Mouse (Mus musculus) intestine, embryonic 14.5 days (tissue): Measurements from ENCODE around the gene Ash1l. TPM values are rescaled to one million over a fixed set of nuclear protein-coding genes. Genes with fewer than 3 reads are reported as not detected.
A peak's percentile ranks its signal among the peaks of the same experiment; 100 is the strongest.
"Not testable (repeated sequence)": the region's sequence is repeated elsewhere in the genome, so short reads cannot be mapped to it uniquely, and the experiment has no call there.

Source experiments
- ATAC-seq: fragments of 200-750 bp; cut with Nextera tagmentation; replicated peaks from 2 replicates; pipeline ENCODE4 v1.8.0; 2017; ENCODE audit warnings: low read depth, moderate number of reproducible peaks, moderate TSS enrichment, moderate library complexity; ENCODE audit not compliant: low FRiP score, low TSS enrichment
- DNase-seq: peaks from one replicate; pipeline ENCODE4 v3.0.0-alpha.2; 2018; ENCODE audit warnings: low spot score
- H3K27ac ChIP-seq: fragments of 300-500 bp; sonication (generic); 2 replicates; pipeline ENCODE4 v1.5.1; 2014; ENCODE audit warnings: low read depth, mild to moderate bottlenecking, control low read depth
- H3K27me3 ChIP-seq: fragments of 300-500 bp; sonication (generic); replicated peaks from 2 replicates; pipeline ENCODE4 v1.6.1; 2014; ENCODE audit warnings: low read length, control low read depth; ENCODE audit not compliant: control insufficient read depth, insufficient read depth
- H3K36me3 ChIP-seq: fragments of 300-500 bp; sonication (generic); 2 replicates; pipeline ENCODE4 v1.6.1; 2014; ENCODE audit warnings: low read length, control low read depth; ENCODE audit not compliant: control insufficient read depth, insufficient read depth
- H3K4me1 ChIP-seq: fragments of 300-500 bp; sonication (generic); replicated peaks from 2 replicates; pipeline ENCODE4 v1.6.1; 2014; ENCODE audit warnings: low read length, control low read depth, mixed read lengths; ENCODE audit not compliant: control insufficient read depth, insufficient read depth
- H3K4me2 ChIP-seq: fragments of 300-500 bp; sonication (generic); 2 replicates; pipeline ENCODE4 v1.6.1; 2014; ENCODE audit warnings: low read length
- H3K4me3 ChIP-seq: fragments of 300-500 bp; sonication (generic); 2 replicates; pipeline ENCODE4 v1.5.1; 2014; ENCODE audit warnings: low read depth, low read length, control low read depth, mixed read lengths
- H3K9ac ChIP-seq: fragments of 300-500 bp; sonication (generic); 2 replicates; pipeline ENCODE4 v1.6.1; 2014; ENCODE audit warnings: mild to moderate bottlenecking, low read length
- H3K9me3 ChIP-seq: fragments of 300-500 bp; sonication (generic); 2 replicates; pipeline ENCODE4 v1.6.1; 2016; ENCODE audit warnings: low read length, control low read depth; ENCODE audit not compliant: control insufficient read depth
- WGBS: fragments of 180-500 bp; shearing (Covaris S2); extraction: QIAGEN DNeasy Blood & Tissue Kit; methylation state at CpG from one replicate; pipeline ENCODE4 v1.1.7; 2014; 5-methylcytosine and 5-hydroxymethylcytosine counted together
- polyA plus RNA-seq: library from polyadenylated mRNA; unstranded; fragments of >200 nt; fragmentation: Nextera tagmentation; extraction: Ambion mirVana; gene quantifications from 2 replicates; pipeline ENCODE4 v1.2.1, GENCODE M21; 2014

Gene Ash1l
- polyA plus RNA-seq, 1 experiment from 2014 or later = 21.5 TPM

- not testable (repeated sequence) for H3K4me2 ChIP-seq, H3K4me3 ChIP-seq, H3K27ac ChIP-seq, H3K9ac ChIP-seq, H3K27me3 ChIP-seq, H3K4me1 ChIP-seq, DNase-seq, H3K9me3 ChIP-seq, ATAC-seq
- peaks cover 47% of the 10 kb centered on the region for H3K36me3 ChIP-seq
These were observed 131.9 kb downstream of the Ash1l start for GRCm38 (mm10) chr3:89082287-89082686.

GRCm38 (mm10) chr3:89084133-89084532 is 133.7 kb downstream of the Ash1l start:
- H3K27ac ChIP-seq = no peak overlapping the region
- no peak overlapping the region for H3K4me2 ChIP-seq
- H3K36me3 ChIP-seq = peaks cover 30% of the 10 kb centered on the region
- WGBS = 77% methylated on average over 2 of the region's 2 CpGs
- ATAC-seq (no peak), DNase-seq (no peak)
- H3K4me3 ChIP-seq = no peak overlapping the region
- no peak overlapping the region for H3K9ac ChIP-seq
- no peaks in the 10 kb centered on the region for H3K9me3 ChIP-seq
- peaks cover 6% of the 10 kb centered on the region; the same call in 1 of the 2 replicates for H3K4me1 ChIP-seq
- 0 out of 2 replicates have a peak, but pooled peaks cover 6% of the 10 kb centered on the region for H3K27me3 ChIP-seq

- Histone ChIP-seq H3K4me3 (no peak overlapping the region), H3K27ac (no peak overlapping the region), H3K36me3 (peaks cover 24% of the 10 kb centered on the region), H3K9ac (no peak overlapping the region), H3K9me3 (no peaks in the 10 kb centered on the region), H3K27me3 (0 out of 2 replicates have a peak, but pooled peaks cover 6% of the 10 kb centered on the region), H3K4me2 (no peak overlapping the region), H3K4me1 (peaks cover 10% of the 10 kb centered on the region; the same call in 1 of the 2 replicates)
- ATAC-seq = no peak
- no peak for DNase-seq
- WGBS = 84% methylated on average over 12 of the region's 12 CpGs
These were observed 134.3 kb downstream of the Ash1l start for GRCm38 (mm10) chr3:89084654-89085190.

GRCm38 (mm10) chr3:89087338-89088110 is 137.1 kb downstream of the Ash1l start:
- Histone ChIP-seq H3K4me1 (peaks cover 10% of the 10 kb centered on the region; the same call in 1 of the 2 replicates), H3K27me3 (peaks cover 15% of the 10 kb centered on the region), H3K9me3 (no peaks in the 10 kb centered on the region), H3K36me3 (0 out of 2 replicates have a peak, but pooled peaks cover 10% of the 10 kb centered on the region), H3K4me2 (peak overlapping the region; percentile 33), H3K27ac (no peak overlapping the region), H3K4me3 (no peak overlapping the region), H3K9ac (no peak overlapping the region)
- 27% methylated on average over 21 of the region's 21 CpGs for WGBS
- ATAC-seq (no peak), DNase-seq (peak; percentile 92)

- Histone ChIP-seq H3K9ac (no peak overlapping the region), H3K27me3 (peaks cover 20% of the 10 kb centered on the region), H3K4me2 (peak overlapping the region; percentile 99), H3K4me3 (peak overlapping the region; percentile 59), H3K27ac (no peak overlapping the region), H3K9me3 (no peaks in the 10 kb centered on the region), H3K36me3 (0 out of 2 replicates have a peak, but pooled peaks cover 10% of the 10 kb centered on the region), H3K4me1 (peaks cover 13% of the 10 kb centered on the region; the same call in 1 of the 2 replicates)
- no peak for DNase-seq
- ATAC-seq = no peak
- 54% methylated on average over 14 of the region's 14 CpGs for WGBS
These were observed 138.6 kb downstream of the Ash1l start for GRCm38 (mm10) chr3:89088974-89089373.

- under 1% methylated on average over 40 of the region's 40 CpGs for WGBS
- peak overlapping the region; percentile 43 for H3K27ac ChIP-seq
- peak overlapping the region; percentile 99 for H3K4me2 ChIP-seq
- peak; percentile 87 for DNase-seq
- no peaks in the 10 kb centered on the region for H3K9me3 ChIP-seq
- peaks cover 13% of the 10 kb centered on the region; the same call in 1 of the 2 replicates for H3K4me1 ChIP-seq
- H3K27me3 ChIP-seq = peaks cover 20% of the 10 kb centered on the region
- peak; percentile 80 for ATAC-seq
- peak overlapping the region; percentile 59 for H3K4me3 ChIP-seq
- H3K9ac ChIP-seq = peak overlapping the region; percentile 59
- H3K36me3 ChIP-seq = peaks cover 13% of the 10 kb centered on the region
These were observed 139.6 kb downstream of the Ash1l start for GRCm38 (mm10) chr3:89089882-89090591.

- ATAC-seq = peak; percentile 76
- no peaks in the 10 kb centered on the region for H3K9me3 ChIP-seq
These were observed 140.6 kb downstream of the Ash1l start for GRCm38 (mm10) chr3:89090694-89091655.

More at GRCm38 (mm10) chr3:89090694-89091655, 140.6 kb downstream of the Ash1l start:
- peak; percentile 94 for DNase-seq
- H3K4me1 ChIP-seq = peaks cover 13% of the 10 kb centered on the region; the same call in 1 of the 2 replicates
- H3K4me2 ChIP-seq = peak overlapping the region; percentile 99
- H3K27me3 ChIP-seq = peaks cover 20% of the 10 kb centered on the region
- peak overlapping the region; percentile 43 for H3K27ac ChIP-seq
- peaks cover 23% of the 10 kb centered on the region for H3K36me3 ChIP-seq
- under 1% methylated on average over 61 of the region's 74 CpGs for WGBS
- H3K9ac ChIP-seq = peak overlapping the region; percentile 59
- H3K4me3 ChIP-seq = peak overlapping the region; percentile 59
